Mouse (Mus musculus): ENCODE data around the gene Ppp1r12c.

GRCm38 (mm10) chr7:4523205-4524130 is 22.0 kb upstream of the Ppp1r12c start:
- TF ChIP-seq POLR2A (IDR thresholded peaks at IDR 0.05; ENCODE audit: low read depth, low read length) (no peak), CTCF (conservative IDR thresholded peaks at IDR 0.05; ENCODE audit: insufficient read depth, insufficient read length, low read depth, low read length) (no peak)

Measured in kidney, adult 2 months (tissue).